Mouse (Mus musculus): ENCODE measurements around the gene Cul1. TPM values are rescaled to one million over a fixed set of nuclear protein-coding genes. Genes with fewer than 3 reads are reported as not detected.

Cul1 gene
- polyA plus RNA-seq, 1 experiment = 56.3 TPM

- H3K27me3 ChIP-seq (ENCODE audit: control insufficient read depth, insufficient read depth, low read length) = no peaks in the 10 kb centered on the region
- no peak overlapping the region for H3K27ac ChIP-seq (ENCODE audit: control insufficient read depth, insufficient read depth, low read depth, low read length)
- H3K36me3 ChIP-seq (ENCODE audit: control insufficient read depth, insufficient read depth, low read length) = no peaks in the 10 kb centered on the region
- H3K4me1 ChIP-seq (ENCODE audit: control insufficient read depth, insufficient read depth, low read length) = no peaks in the 10 kb centered on the region
- TF ChIP-seq CTCF (IDR thresholded peaks at IDR 0.05; ENCODE audit: control insufficient read depth, insufficient read depth, insufficient replicate concordance, low read depth, low read length) = no peak
- no peak for TF ChIP-seq POLR2A (IDR thresholded peaks at IDR 0.05; ENCODE audit: control insufficient read depth, low read depth, low read length)
- H3K4me3 ChIP-seq (ENCODE audit: control insufficient read depth, low read depth, low read length) = no peak overlapping the region
Measured at GRCm38 (mm10) chr6:47472444-47472843, 19.2 kb downstream of the Cul1 start.

GRCm38 (mm10) chr6:47482027-47482426 lies 28.8 kb downstream of the Cul1 start:
- Histone ChIP-seq H3K27ac (ENCODE audit: control insufficient read depth, insufficient read depth, low read depth, low read length) (no peak overlapping the region), H3K4me3 (ENCODE audit: control insufficient read depth, low read depth, low read length) (no peak overlapping the region), H3K4me1 (ENCODE audit: control insufficient read depth, insufficient read depth, low read length) (no peaks in the 10 kb centered on the region), H3K36me3 (ENCODE audit: control insufficient read depth, insufficient read depth, low read length) (peaks cover 1% of the 10 kb centered on the region; the same call in 1 of the 2 replicates), H3K27me3 (ENCODE audit: control insufficient read depth, insufficient read depth, low read length) (no peaks in the 10 kb centered on the region)
- no peak for TF ChIP-seq POLR2A (IDR thresholded peaks at IDR 0.05; ENCODE audit: control insufficient read depth, low read depth, low read length)
- no peak for TF ChIP-seq CTCF (IDR thresholded peaks at IDR 0.05; ENCODE audit: control insufficient read depth, insufficient read depth, insufficient replicate concordance, low read depth, low read length)

GRCm38 (mm10) chr6:47494562-47494961 lies 41.4 kb downstream of the Cul1 start:
- Histone ChIP-seq H3K4me1 (ENCODE audit: control insufficient read depth, insufficient read depth, low read length) (no peaks in the 10 kb centered on the region), H3K4me3 (ENCODE audit: control insufficient read depth, low read depth, low read length) (no peak overlapping the region), H3K27ac (ENCODE audit: control insufficient read depth, insufficient read depth, low read depth, low read length) (no peak overlapping the region; the same call in 1 of the 2 replicates), H3K36me3 (ENCODE audit: control insufficient read depth, insufficient read depth, low read length) (no peaks in the 10 kb centered on the region), H3K27me3 (ENCODE audit: control insufficient read depth, insufficient read depth, low read length) (no peaks in the 10 kb centered on the region)
- TF ChIP-seq POLR2A (IDR thresholded peaks at IDR 0.05; ENCODE audit: control insufficient read depth, low read depth, low read length) = no peak
- no peak for TF ChIP-seq CTCF (IDR thresholded peaks at IDR 0.05; ENCODE audit: control insufficient read depth, insufficient read depth, insufficient replicate concordance, low read depth, low read length)

GRCm38 (mm10) chr6:47520030-47520429 lies 66.8 kb downstream of the Cul1 start:
- Histone ChIP-seq H3K4me1 (ENCODE audit: control insufficient read depth, insufficient read depth, low read length) (no peaks in the 10 kb centered on the region), H3K36me3 (ENCODE audit: control insufficient read depth, insufficient read depth, low read length) (peaks cover 4% of the 10 kb centered on the region), H3K27ac (ENCODE audit: control insufficient read depth, insufficient read depth, low read depth, low read length) (no peak overlapping the region), H3K27me3 (ENCODE audit: control insufficient read depth, insufficient read depth, low read length) (no peaks in the 10 kb centered on the region), H3K4me3 (ENCODE audit: control insufficient read depth, low read depth, low read length) (no peak overlapping the region)
- TF ChIP-seq POLR2A (IDR thresholded peaks at IDR 0.05; ENCODE audit: control insufficient read depth, low read depth, low read length) (no peak), CTCF (IDR thresholded peaks at IDR 0.05; ENCODE audit: control insufficient read depth, insufficient read depth, insufficient replicate concordance, low read depth, low read length) (no peak)

GRCm38 (mm10) chr6:47522431-47522830 lies 69.2 kb downstream of the Cul1 start:
- no peak overlapping the region for H3K27ac ChIP-seq (ENCODE audit: control insufficient read depth, insufficient read depth, low read depth, low read length)
- H3K4me1 ChIP-seq (ENCODE audit: control insufficient read depth, insufficient read depth, low read length) = no peaks in the 10 kb centered on the region
- H3K36me3 ChIP-seq (ENCODE audit: control insufficient read depth, insufficient read depth, low read length) = peaks cover under 1% of the 10 kb centered on the region
- H3K4me3 ChIP-seq (ENCODE audit: control insufficient read depth, low read depth, low read length) = no peak overlapping the region
- H3K27me3 ChIP-seq (ENCODE audit: control insufficient read depth, insufficient read depth, low read length) = no peaks in the 10 kb centered on the region
- no peak for TF ChIP-seq CTCF (IDR thresholded peaks at IDR 0.05; ENCODE audit: control insufficient read depth, insufficient read depth, insufficient replicate concordance, low read depth, low read length)
- TF ChIP-seq POLR2A (IDR thresholded peaks at IDR 0.05; ENCODE audit: control insufficient read depth, low read depth, low read length) = no peak

- H3K27me3 ChIP-seq (ENCODE audit: control insufficient read depth, insufficient read depth, low read length) = no peaks in the 10 kb centered on the region
- no peak for TF ChIP-seq CTCF (IDR thresholded peaks at IDR 0.05; ENCODE audit: control insufficient read depth, insufficient read depth, insufficient replicate concordance, low read depth, low read length)
- TF ChIP-seq POLR2A (IDR thresholded peaks at IDR 0.05; ENCODE audit: control insufficient read depth, low read depth, low read length) = no peak
- H3K36me3 ChIP-seq (ENCODE audit: control insufficient read depth, insufficient read depth, low read length) = no peaks in the 10 kb centered on the region; the same call in none of the 2 replicates
- H3K4me3 ChIP-seq (ENCODE audit: control insufficient read depth, low read depth, low read length) = no peak overlapping the region
- no peak overlapping the region for H3K27ac ChIP-seq (ENCODE audit: control insufficient read depth, insufficient read depth, low read depth, low read length)
- H3K4me1 ChIP-seq (ENCODE audit: control insufficient read depth, insufficient read depth, low read length) = no peaks in the 10 kb centered on the region
Measured at GRCm38 (mm10) chr6:47525041-47525440, 71.8 kb downstream of the Cul1 start.

GRCm38 (mm10) chr6:47526446-47526845 lies 73.2 kb downstream of the Cul1 start:
- Histone ChIP-seq H3K4me1 (ENCODE audit: control insufficient read depth, insufficient read depth, low read length) (no peaks in the 10 kb centered on the region), H3K27ac (ENCODE audit: control insufficient read depth, insufficient read depth, low read depth, low read length) (no peak overlapping the region), H3K4me3 (ENCODE audit: control insufficient read depth, low read depth, low read length) (no peak overlapping the region), H3K36me3 (ENCODE audit: control insufficient read depth, insufficient read depth, low read length) (no peaks in the 10 kb centered on the region; the same call in 1 of the 2 replicates), H3K27me3 (ENCODE audit: control insufficient read depth, insufficient read depth, low read length) (no peaks in the 10 kb centered on the region)
- no peak for TF ChIP-seq CTCF (IDR thresholded peaks at IDR 0.05; ENCODE audit: control insufficient read depth, insufficient read depth, insufficient replicate concordance, low read depth, low read length)
- TF ChIP-seq POLR2A (IDR thresholded peaks at IDR 0.05; ENCODE audit: control insufficient read depth, low read depth, low read length) = no peak

GRCm38 (mm10) chr6:47527129-47527528 lies 73.9 kb downstream of the Cul1 start:
- Histone ChIP-seq H3K36me3 (ENCODE audit: control insufficient read depth, insufficient read depth, low read length) (no peaks in the 10 kb centered on the region; the same call in 1 of the 2 replicates), H3K27ac (ENCODE audit: control insufficient read depth, insufficient read depth, low read depth, low read length) (no peak overlapping the region), H3K4me3 (ENCODE audit: control insufficient read depth, low read depth, low read length) (no peak overlapping the region), H3K4me1 (ENCODE audit: control insufficient read depth, insufficient read depth, low read length) (no peaks in the 10 kb centered on the region), H3K27me3 (ENCODE audit: control insufficient read depth, insufficient read depth, low read length) (no peaks in the 10 kb centered on the region)
- TF ChIP-seq CTCF (IDR thresholded peaks at IDR 0.05; ENCODE audit: control insufficient read depth, insufficient read depth, insufficient replicate concordance, low read depth, low read length) (no peak), POLR2A (IDR thresholded peaks at IDR 0.05; ENCODE audit: control insufficient read depth, low read depth, low read length) (no peak)

All from testis, adult 2 months (tissue).